Mouse (Mus musculus) urinary bladder, postnatal 25 days (tissue): ENCODE measurements around the gene Atp11c.

Source experiments
- DNase-seq: peaks from one replicate; pipeline ENCODE4 v3.0.0; 2022; ENCODE audit warnings: low spot score

Gene Atp11c

GRCm38 (mm10) chrX:60386852-60387251 is 205.6 kb downstream of the Atp11c start:
- DNase-seq: no peak

GRCm38 (mm10) chrX:60381711-60382110 is 210.8 kb downstream of the Atp11c start:
- no peak for DNase-seq

GRCm38 (mm10) chrX:60380386-60380785 is 212.1 kb downstream of the Atp11c start:
- no peak for DNase-seq

GRCm38 (mm10) chrX:60348741-60349140 is 243.8 kb downstream of the Atp11c start:
- no peak for DNase-seq

GRCm38 (mm10) chrX:60345447-60345846 is 247.1 kb downstream of the Atp11c start:
- DNase-seq: no peak

- DNase-seq: no peak
These were observed 247.5 kb downstream of the Atp11c start for GRCm38 (mm10) chrX:60344991-60345390.

GRCm38 (mm10) chrX:60329735-60330134 is 262.8 kb downstream of the Atp11c start:
- no peak for DNase-seq

GRCm38 (mm10) chrX:60321321-60321720 is 271.2 kb downstream of the Atp11c start:
- no peak for DNase-seq

GRCm38 (mm10) chrX:60317661-60318060 is 274.8 kb downstream of the Atp11c start:
- DNase-seq: no peak

- DNase-seq: no peak
These were observed 300.2 kb downstream of the Atp11c start for GRCm38 (mm10) chrX:60292335-60292734.

- no peak for DNase-seq
These were observed 337.2 kb downstream of the Atp11c start for GRCm38 (mm10) chrX:60255346-60255745.

GRCm38 (mm10) chrX:60187726-60188125 is 404.8 kb downstream of the Atp11c start:
- no peak for DNase-seq

GRCm38 (mm10) chrX:60182611-60183010 is 409.9 kb downstream of the Atp11c start:
- no peak for DNase-seq

GRCm38 (mm10) chrX:60178744-60179458 is 413.6 kb downstream of the Atp11c start, which contains the start of gene Mcf2:
TSS of gene Mcf2 (minus strand) at chrX:60179089.
- DNase-seq: no peak

- no peak for DNase-seq
These were observed 414.3 kb downstream of the Atp11c start for GRCm38 (mm10) chrX:60178025-60178743.
